Mouse (Mus musculus) kidney, postnatal 4 days (tissue): ENCODE measurements around the gene Dmwd.
"Not testable (repeated sequence)": the region's sequence is repeated elsewhere in the genome, so short reads cannot be mapped to it uniquely, and the experiment has no call there.

Experiments used
- DNase-seq, 2 experiments: peaks; one replicate each; pipeline ENCODE4 v3.0.0; 2021; ENCODE audit warnings: mixed read lengths in 2 of 2

The Dmwd gene

GRCm38 (mm10) chr7:19075723-19076585 is at the start of gene Dmwd:
Gene Dmwd (plus strand): TSS chr7:19076227.
- peak; percentile 97 to 98 for DNase-seq

- no peak for DNase-seq
Observed at GRCm38 (mm10) chr7:19028067-19028466, 48.0 kb upstream of the Dmwd start.

GRCm38 (mm10) chr7:19029084-19029653 is 46.9 kb upstream of the Dmwd start:
- DNase-seq: peak; percentile 77 to 83

- DNase-seq: no peak
Observed at GRCm38 (mm10) chr7:19031641-19032040, 44.4 kb upstream of the Dmwd start.

- no peak for DNase-seq
Observed at GRCm38 (mm10) chr7:19044616-19045015, 31.4 kb upstream of the Dmwd start.

- no peak for DNase-seq
Observed at GRCm38 (mm10) chr7:19046286-19047069, 29.5 kb upstream of the Dmwd start.

- DNase-seq: no peak
Observed at GRCm38 (mm10) chr7:19048006-19048527, 28.0 kb upstream of the Dmwd start.

- no peak for DNase-seq
Observed at GRCm38 (mm10) chr7:19049252-19049651, 26.8 kb upstream of the Dmwd start.

- no peak for DNase-seq
Observed at GRCm38 (mm10) chr7:19050172-19050571, 25.9 kb upstream of the Dmwd start.

GRCm38 (mm10) chr7:19051161-19051560 is 24.9 kb upstream of the Dmwd start:
- DNase-seq: no peak

- DNase-seq: no peak
Observed at GRCm38 (mm10) chr7:19052345-19053135, 23.5 kb upstream of the Dmwd start.

- DNase-seq: no peak
Observed at GRCm38 (mm10) chr7:19053136-19053532, 22.9 kb upstream of the Dmwd start.

GRCm38 (mm10) chr7:19054047-19054776 is 21.8 kb upstream of the Dmwd start, which contains the start of gene Rsph6a:
Gene Rsph6a (plus strand): TSS chr7:19054690.
- peak; percentile 82 to 88 for DNase-seq

GRCm38 (mm10) chr7:19054777-19055076 is 21.3 kb upstream of the Dmwd start:
- no peak for DNase-seq

- DNase-seq: no peak
Observed at GRCm38 (mm10) chr7:19055108-19055507, 20.9 kb upstream of the Dmwd start.

- DNase-seq: no peak
Observed at GRCm38 (mm10) chr7:19057405-19057804, 18.6 kb upstream of the Dmwd start.

GRCm38 (mm10) chr7:19065896-19066295 is 10.1 kb upstream of the Dmwd start:
- DNase-seq: no peak

GRCm38 (mm10) chr7:19067063-19067462 is 9.0 kb upstream of the Dmwd start:
- no peak for DNase-seq

- DNase-seq: no peak
Observed at GRCm38 (mm10) chr7:19067935-19068334, 8.1 kb upstream of the Dmwd start.

- peak; percentile 87 for DNase-seq
Observed at GRCm38 (mm10) chr7:19068707-19069106, 7.3 kb upstream of the Dmwd start.

GRCm38 (mm10) chr7:19069500-19069899 is 6.5 kb upstream of the Dmwd start:
- DNase-seq: peak in 1 of 2 experiments; percentile 54

- DNase-seq: not testable (repeated sequence)
Observed at GRCm38 (mm10) chr7:19071024-19071423, 5.0 kb upstream of the Dmwd start.
